Mouse (Mus musculus): Measurements from ENCODE around the gene Vmn2r118.

The Vmn2r118 gene

GRCm38 (mm10) chr17:55625092-55625491 lies at the start of gene Vmn2r118:
Gene Vmn2r118, minus strand, starts transcription at chr17:55625192.
- DNase-seq = no peak

- DNase-seq = no peak
Measured at GRCm38 (mm10) chr17:55661099-55661498, 36.1 kb upstream of the Vmn2r118 start.

- no peak for DNase-seq
Measured at GRCm38 (mm10) chr17:55590838-55591237, 34.2 kb downstream of the Vmn2r118 start.

DNA sequence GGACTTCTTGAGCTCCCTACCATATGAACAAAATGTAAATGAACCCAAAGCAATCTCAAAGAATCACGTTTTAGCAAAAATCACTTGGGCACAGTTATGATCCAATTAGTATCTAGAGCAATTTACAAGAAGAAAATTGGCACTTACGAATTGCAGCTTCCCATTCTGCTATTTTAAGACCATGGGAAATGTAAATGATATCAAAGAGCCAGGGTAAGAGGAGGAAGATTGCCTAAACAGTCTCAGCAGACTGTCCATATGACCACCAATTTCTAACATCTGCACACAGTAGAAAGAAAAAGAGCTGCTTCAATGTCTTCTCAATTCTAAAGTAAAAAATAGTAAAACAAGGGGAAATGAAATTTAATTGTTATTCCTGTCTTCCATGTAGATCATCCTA lies 63.2 kb downstream of the Vmn2r118 start:
- no peak for DNase-seq

GRCm38 (mm10) chr17:55548476-55548875 lies 76.5 kb downstream of the Vmn2r118 start:
- DNase-seq = no peak
